Mouse (Mus musculus) embryo, embryonic 10.5 days (tissue): ENCODE measurements around the gene Gm49333.

Experiments
- DNase-seq: peaks from one replicate; pipeline ENCODE4 v3.0.0-alpha.2; 2015; ENCODE audit warnings: low spot score

Gm49333 gene

GRCm38 (mm10) chr16:20611357-20612227 lies at the start of gene Gm49333, which contains the start of the genes Eef1akmt4 and Alg3:
Gene Gm49333, plus strand, starts transcription at chr16:20611610.
Gene Eef1akmt4, plus strand, starts transcription at chr16:20611593.
Gene Alg3, minus strand, starts transcription at chr16:20611735.
- peak; percentile 97 for DNase-seq

GRCm38 (mm10) chr16:20565075-20565474 lies 46.3 kb upstream of the Gm49333 start:
- no peak for DNase-seq

- peak; percentile 56 for DNase-seq
Measured at GRCm38 (mm10) chr16:20589366-20589938, 22.0 kb upstream of the Gm49333 start, which contains the start of gene Vwa5b2. Gene Vwa5b2, plus strand, starts transcription at chr16:20589471.

GRCm38 (mm10) chr16:20589939-20590679 lies 21.3 kb upstream of the Gm49333 start:
- peak; percentile 41 for DNase-seq

- no peak for DNase-seq
Measured at GRCm38 (mm10) chr16:20590680-20591038, 20.8 kb upstream of the Gm49333 start.

- peak; percentile 23 for DNase-seq
Measured at GRCm38 (mm10) chr16:20591076-20591705, 20.2 kb upstream of the Gm49333 start.

- DNase-seq: no peak
Measured at GRCm38 (mm10) chr16:20595060-20595673, 16.2 kb upstream of the Gm49333 start.

GRCm38 (mm10) chr16:20595737-20596136 lies 15.7 kb upstream of the Gm49333 start:
- DNase-seq: no peak

- DNase-seq: no peak
Measured at GRCm38 (mm10) chr16:20596687-20597441, 14.5 kb upstream of the Gm49333 start.

- no peak for DNase-seq
Measured at GRCm38 (mm10) chr16:20600511-20600910, 10.9 kb upstream of the Gm49333 start.

GRCm38 (mm10) chr16:20604705-20605104 lies 6.7 kb upstream of the Gm49333 start:
- DNase-seq: no peak

- peak; percentile 93 for DNase-seq
Measured at GRCm38 (mm10) chr16:20610501-20611356, 681 bp upstream of the Gm49333 start.

GRCm38 (mm10) chr16:20619541-20620398 lies 8.4 kb downstream of the Gm49333 start:
- DNase-seq: peak; percentile 72

- DNase-seq: peak; percentile 34
Measured at GRCm38 (mm10) chr16:20620399-20620735, 9.0 kb downstream of the Gm49333 start.

GRCm38 (mm10) chr16:20620751-20621190 lies 9.4 kb downstream of the Gm49333 start:
- DNase-seq: no peak

GRCm38 (mm10) chr16:20621191-20621990 lies 10.0 kb downstream of the Gm49333 start, which contains the start of gene Camk2n2:
Gene Camk2n2, minus strand, starts transcription at chr16:20621287.
- DNase-seq: peak; percentile 63

GRCm38 (mm10) chr16:20621991-20622685 lies 10.7 kb downstream of the Gm49333 start:
- DNase-seq: peak; percentile 78
